Mouse (Mus musculus) embryonic fibroblast, embryonic 13.5 days (primary cell): ENCODE measurements around the gene Rpl6.

ENCODE experiments used
- CTCF ChIP-seq: IDR thresholded peaks from 2 replicates; pipeline ENCODE4 v1.5.1; 2011; ENCODE audit warnings: mild to moderate bottlenecking, control low read depth, low read length, moderate library complexity, borderline replicate concordance; ENCODE audit not compliant: insufficient read depth
- POLR2A ChIP-seq: IDR thresholded peaks from 2 replicates; pipeline ENCODE4 v1.6.1; 2011; ENCODE audit warnings: low read depth, mild to moderate bottlenecking, control low read depth, low read length, moderate library complexity

DNA sequence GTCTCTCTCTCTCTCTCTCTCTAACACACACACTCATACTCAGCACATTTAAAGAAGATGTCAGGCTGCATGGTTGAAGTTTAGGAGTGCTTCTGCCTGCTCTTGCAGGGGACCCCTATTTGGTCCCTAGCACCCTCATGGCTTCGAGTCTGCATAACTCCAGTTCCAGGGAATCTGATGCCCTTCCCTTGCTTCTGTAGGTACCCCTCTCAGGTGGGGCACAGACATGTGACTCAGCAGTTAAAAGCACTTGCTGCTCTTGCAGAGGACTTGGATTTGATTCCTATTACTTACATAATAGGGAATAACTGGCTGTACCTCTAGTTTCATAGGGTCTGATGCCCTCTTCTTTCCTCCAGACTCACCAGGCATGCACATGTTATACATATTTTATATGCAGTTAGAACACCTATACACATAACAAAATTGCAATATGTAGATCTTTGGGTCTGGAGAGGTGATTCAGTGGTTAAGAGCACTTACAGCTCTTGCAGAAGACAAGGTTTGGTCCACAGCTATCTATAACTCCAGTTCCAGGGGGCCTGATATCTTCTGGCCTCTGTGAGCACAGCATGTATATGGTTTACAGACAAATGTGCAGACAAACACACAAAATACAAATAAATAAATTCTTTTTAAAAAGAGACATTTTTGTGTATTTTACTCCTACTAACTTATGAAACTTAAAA is 39.5 kb downstream of the Rpl6 start:
- no peak for TF ChIP-seq CTCF
- no peak for TF ChIP-seq POLR2A
